Mouse (Mus musculus): ENCODE measurements around the gene Hist1h2bf. TPM values are rescaled to one million over a fixed set of nuclear protein-coding genes. Genes with fewer than 3 reads are reported as not detected.
A peak's percentile ranks its signal among the peaks of the same experiment; 100 is the strongest.

Gene Hist1h2bf
- total RNA-seq, 2 experiments from 2014 or later: 449 to 744 TPM

- peak; percentile 66 for ATAC-seq (ENCODE audit: poor library complexity, severe bottlenecking)
Measured at GRCm38 (mm10) chr13:23530901-23531875, 42.8 kb downstream of the Hist1h2bf start, which contains the start of gene Hist1h4h. TSS of gene Hist1h4h (plus strand) at chr13:23531050.

DNA sequence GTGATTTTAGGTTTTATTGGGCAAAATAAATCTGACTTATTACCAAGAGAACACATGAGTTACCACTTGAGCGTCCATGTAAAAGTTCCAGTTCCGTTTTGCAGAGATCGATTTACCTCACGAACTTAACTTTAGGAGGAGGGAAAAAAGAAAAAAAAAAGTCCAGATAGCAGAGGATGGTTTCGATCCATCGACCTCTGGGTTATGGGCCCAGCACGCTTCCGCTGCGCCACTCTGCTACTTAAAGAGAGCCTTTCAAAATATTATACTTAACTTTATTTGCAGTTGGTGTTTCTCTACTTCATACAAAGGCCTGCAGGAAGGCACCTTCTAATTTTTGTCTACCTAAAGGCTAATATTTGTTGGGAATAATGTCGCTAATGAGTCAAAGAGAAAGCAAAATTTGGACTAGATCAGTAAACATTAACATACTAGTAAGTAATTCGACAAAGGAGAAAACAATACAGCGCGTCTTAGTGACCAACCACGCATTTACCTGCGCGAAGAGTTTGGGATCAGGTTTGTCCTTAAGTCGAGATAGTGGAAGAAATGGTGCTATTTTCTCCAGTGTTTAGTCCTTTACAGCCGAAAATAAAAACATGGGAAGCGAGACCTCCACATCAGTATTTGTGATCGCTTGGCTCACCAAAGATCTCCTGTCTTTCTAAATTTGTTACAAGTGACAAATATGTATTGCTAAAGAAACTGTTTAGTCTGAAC is 43.7 kb downstream of the Hist1h2bf start:
- no peak for ATAC-seq (ENCODE audit: poor library complexity, severe bottlenecking)

- ATAC-seq (ENCODE audit: poor library complexity, severe bottlenecking): no peak
Measured at GRCm38 (mm10) chr13:23529480-23530165, 44.4 kb downstream of the Hist1h2bf start.

- no peak for ATAC-seq (ENCODE audit: poor library complexity, severe bottlenecking)
Measured at GRCm38 (mm10) chr13:23529005-23529404, 45.0 kb downstream of the Hist1h2bf start.

DNA sequence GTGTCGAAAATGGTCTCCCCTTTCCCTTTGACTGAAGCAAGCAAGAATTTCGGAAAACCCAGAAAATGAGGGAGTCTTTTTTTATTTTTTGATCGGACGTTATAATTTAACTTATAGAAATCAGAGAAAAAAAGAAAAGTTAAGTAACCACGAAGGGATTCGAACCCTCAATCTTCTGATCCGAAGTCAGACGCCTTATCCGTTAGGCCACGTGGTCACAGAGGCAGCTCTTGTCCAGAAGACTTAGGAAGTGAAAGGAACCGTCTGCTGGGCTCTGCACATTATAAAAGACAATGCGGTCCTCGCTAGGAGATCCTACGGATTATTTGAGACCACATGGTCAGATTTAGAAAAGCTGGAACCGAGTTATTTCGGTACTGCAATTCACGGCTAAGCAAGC is 47.7 kb downstream of the Hist1h2bf start:
- peak; percentile 49 for ATAC-seq (ENCODE audit: poor library complexity, severe bottlenecking)

DNA sequence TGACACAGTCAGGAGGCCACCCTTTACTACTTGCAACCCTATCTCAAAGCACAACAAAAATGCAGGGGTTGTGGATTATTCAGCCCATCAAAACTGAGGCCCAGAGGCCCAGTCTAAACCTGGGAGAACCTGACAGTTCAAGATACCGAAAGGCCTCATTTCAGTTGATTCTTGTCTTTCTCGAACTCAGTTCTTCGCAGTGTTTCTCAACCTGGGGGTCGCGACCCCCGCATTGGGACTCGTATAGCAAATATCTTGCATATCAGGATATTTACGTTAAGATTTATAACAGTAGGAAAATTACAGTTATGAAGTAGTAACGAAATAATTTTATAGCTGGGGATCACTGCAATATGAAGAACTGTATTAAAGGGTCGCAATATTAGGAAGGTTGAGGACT is 48.1 kb downstream of the Hist1h2bf start:
- ATAC-seq (ENCODE audit: poor library complexity, severe bottlenecking): no peak

- ATAC-seq (ENCODE audit: poor library complexity, severe bottlenecking): peak; percentile 73
Measured at GRCm38 (mm10) chr13:23524654-23525053, 49.3 kb downstream of the Hist1h2bf start.

- ATAC-seq (ENCODE audit: poor library complexity, severe bottlenecking): no peak
Measured at GRCm38 (mm10) chr13:23523976-23524375, 50.0 kb downstream of the Hist1h2bf start.

Other genes starting within 250 kb of the Hist1h2bf start
Only the 30 nearest of the 35 such genes appear.
- 5.1 and 5.2 TPM in 2 replicates for gene Abt1, start 150.3 kb downstream of the Hist1h2bf start, total RNA-seq (2015)
- 6.8 and 11.2 TPM in 2 replicates for gene Abt1, start 150.3 kb downstream of the Hist1h2bf start, total RNA-seq (2017)
- gene Btn1a1, start 108.3 kb downstream of the Hist1h2bf start, total RNA-seq (2015): not detected in 2 replicates
- gene Btn1a1, start 108.3 kb downstream of the Hist1h2bf start, total RNA-seq (2017): not detected in 2 replicates
- not detected in 2 replicates for gene Btn2a2, start 85.3 kb downstream of the Hist1h2bf start, total RNA-seq (2015)
- not detected in 2 replicates for gene Btn2a2, start 85.3 kb downstream of the Hist1h2bf start, total RNA-seq (2017)
- gene Hist1h4h, start 43.1 kb downstream of the Hist1h2bf start, total RNA-seq (2015): 61.7 and 63.9 TPM in 2 replicates
- gene Hist1h4h, start 43.1 kb downstream of the Hist1h2bf start, total RNA-seq (2017): 1,033 and 1,202 TPM in 2 replicates
- gene Hist1h2af, start 40.3 kb downstream of the Hist1h2bf start, total RNA-seq (2015): 61.9 and 91.1 TPM in 2 replicates
- 1,786 and 1,821 TPM in 2 replicates for gene Hist1h2af, start 40.3 kb downstream of the Hist1h2bf start, total RNA-seq (2017)
- 225 and 241 TPM in 2 replicates for gene Hist1h3g, start 38.8 kb downstream of the Hist1h2bf start, total RNA-seq (2015)
- 441 and 668 TPM in 2 replicates for gene Hist1h3g, start 38.8 kb downstream of the Hist1h2bf start, total RNA-seq (2017)
- gene Hist1h2bh, start 30.8 kb downstream of the Hist1h2bf start, total RNA-seq (2015): 32.3 and 36.5 TPM in 2 replicates
- gene Hist1h2bh, start 30.8 kb downstream of the Hist1h2bf start, total RNA-seq (2017): 143 and 176 TPM in 2 replicates
- 43.8 and 48.7 TPM in 2 replicates for gene Hist1h3f, start 30.1 kb downstream of the Hist1h2bf start, total RNA-seq (2015)
- 145 and 146 TPM in 2 replicates for gene Hist1h3f, start 30.1 kb downstream of the Hist1h2bf start, total RNA-seq (2017)
- 110 and 116 TPM in 2 replicates for gene Hist1h4f, start 22.5 kb downstream of the Hist1h2bf start, total RNA-seq (2015)
- gene Hist1h4f, start 22.5 kb downstream of the Hist1h2bf start, total RNA-seq (2017): 2,488 and 3,291 TPM in 2 replicates
- gene Hist1h1d, start 20.9 kb downstream of the Hist1h2bf start, total RNA-seq (2015): 16.7 and 17.0 TPM in 2 replicates
- 182 and 184 TPM in 2 replicates for gene Hist1h1d, start 20.9 kb downstream of the Hist1h2bf start, total RNA-seq (2017)
- 101 and 161 TPM in 2 replicates for gene Hist1h3e, start 11.8 kb downstream of the Hist1h2bf start, total RNA-seq (2015)
- gene Hist1h3e, start 11.8 kb downstream of the Hist1h2bf start, total RNA-seq (2017): 295 and 358 TPM in 2 replicates
- gene Hist1h2ae, start 3.0 kb downstream of the Hist1h2bf start, total RNA-seq (2015): 8.8 and 9.0 TPM in 2 replicates
- gene Hist1h2ae, start 3.0 kb downstream of the Hist1h2bf start, total RNA-seq (2017): 272 and 274 TPM in 2 replicates
- gene Hist1h2bg, start 2.8 kb downstream of the Hist1h2bf start, total RNA-seq (2015): 325 and 384 TPM in 2 replicates
- gene Hist1h2bg, start 2.8 kb downstream of the Hist1h2bf start, total RNA-seq (2017): 1,715 and 1,721 TPM in 2 replicates
- gene Hist1h2ad, start 185 bp upstream of the Hist1h2bf start, total RNA-seq (2015): 3.2 and 3.6 TPM in 2 replicates
- 93.7 and 99.2 TPM in 2 replicates for gene Hist1h2ad, start 185 bp upstream of the Hist1h2bf start, total RNA-seq (2017)
- gene Hist1h3d, start 1.6 kb upstream of the Hist1h2bf start, total RNA-seq (2015): 150 and 159 TPM in 2 replicates
- 86.3 and 96.3 TPM in 2 replicates for gene Hist1h3d, start 1.6 kb upstream of the Hist1h2bf start, total RNA-seq (2017)
- gene Hist1h4d, start 7.4 kb upstream of the Hist1h2bf start, total RNA-seq (2015): 655 and 672 TPM in 2 replicates
- 1,182 and 1,443 TPM in 2 replicates for gene Hist1h4d, start 7.4 kb upstream of the Hist1h2bf start, total RNA-seq (2017)
- gene Hist1h2be, start 46.9 kb upstream of the Hist1h2bf start, total RNA-seq (2015): 15.1 and 16.4 TPM in 2 replicates
- gene Hist1h2be, start 46.9 kb upstream of the Hist1h2bf start, total RNA-seq (2017): 110 and 115 TPM in 2 replicates
- gene Hist1h1e, start 48.4 kb upstream of the Hist1h2bf start, total RNA-seq (2015): 408 and 475 TPM in 2 replicates
- 457 and 467 TPM in 2 replicates for gene Hist1h1e, start 48.4 kb upstream of the Hist1h2bf start, total RNA-seq (2017)
- gene Hist1h2ac, start 109.8 kb upstream of the Hist1h2bf start, total RNA-seq (2015): 10.3 and 12.0 TPM in 2 replicates
- gene Hist1h2ac, start 109.8 kb upstream of the Hist1h2bf start, total RNA-seq (2017): 67.7 and 81.2 TPM in 2 replicates
- gene Hist1h2bc, start 110.0 kb upstream of the Hist1h2bf start, total RNA-seq (2015): 40.3 and 42.6 TPM in 2 replicates
- 253 and 263 TPM in 2 replicates for gene Hist1h2bc, start 110.0 kb upstream of the Hist1h2bf start, total RNA-seq (2017)
- 0.94 TPM in 1 of 2 replicates, not detected in the other for gene Hist1h1t, start 121.6 kb upstream of the Hist1h2bf start, total RNA-seq (2015)
- 2.7 and 5.3 TPM in 2 replicates for gene Hist1h1t, start 121.6 kb upstream of the Hist1h2bf start, total RNA-seq (2017)
- 60.8 and 62.1 TPM in 2 replicates for gene Hist1h4c, start 124.3 kb upstream of the Hist1h2bf start, total RNA-seq (2015)
- 282 and 359 TPM in 2 replicates for gene Hist1h4c, start 124.3 kb upstream of the Hist1h2bf start, total RNA-seq (2017)
- gene Hfe, start 136.7 kb upstream of the Hist1h2bf start, total RNA-seq (2015): 12.3 and 17.1 TPM in 2 replicates
- gene Hfe, start 136.7 kb upstream of the Hist1h2bf start, total RNA-seq (2017): 7.6 and 8.5 TPM in 2 replicates
- gene Hist1h1c, start 164.6 kb upstream of the Hist1h2bf start, total RNA-seq (2015): 179 and 186 TPM in 2 replicates
- gene Hist1h1c, start 164.6 kb upstream of the Hist1h2bf start, total RNA-seq (2017): 1,288 and 1,327 TPM in 2 replicates
- gene Hist1h3c, start 171.4 kb upstream of the Hist1h2bf start, total RNA-seq (2015): 115 and 119 TPM in 2 replicates
- gene Hist1h3c, start 171.4 kb upstream of the Hist1h2bf start, total RNA-seq (2017): 508 and 593 TPM in 2 replicates
- gene Hist1h2bb, start 172.5 kb upstream of the Hist1h2bf start, total RNA-seq (2015): 264 and 296 TPM in 2 replicates
- 5,681 and 7,839 TPM in 2 replicates for gene Hist1h2bb, start 172.5 kb upstream of the Hist1h2bf start, total RNA-seq (2017)
- gene Hist1h2ab, start 176.9 kb upstream of the Hist1h2bf start, total RNA-seq (2015): 64.3 and 114 TPM in 2 replicates
- 3,821 and 4,666 TPM in 2 replicates for gene Hist1h2ab, start 176.9 kb upstream of the Hist1h2bf start, total RNA-seq (2017)
- 495 and 572 TPM in 2 replicates for gene Hist1h3b, start 178.1 kb upstream of the Hist1h2bf start, total RNA-seq (2015)
- 546 and 613 TPM in 2 replicates for gene Hist1h3b, start 178.1 kb upstream of the Hist1h2bf start, total RNA-seq (2017)
- 64.8 and 95.3 TPM in 2 replicates for gene Hist1h4b, start 182.8 kb upstream of the Hist1h2bf start, total RNA-seq (2015)
- 562 and 732 TPM in 2 replicates for gene Hist1h4b, start 182.8 kb upstream of the Hist1h2bf start, total RNA-seq (2017)
- 58.1 TPM in 2 replicates for gene Hist1h4a, start 187.0 kb upstream of the Hist1h2bf start, total RNA-seq (2015)
- 540 and 548 TPM in 2 replicates for gene Hist1h4a, start 187.0 kb upstream of the Hist1h2bf start, total RNA-seq (2017)

All from megakaryocyte, adult 5-6 weeks (primary cell).